Mouse (Mus musculus) liver, adult (tissue): ENCODE results near the gene Aknad1.

ENCODE experiments used
- GATA4 ChIP-seq: IDR thresholded peaks from 2 replicates; pipeline ENCODE4 v1.6.1; 2014; ENCODE audit warnings: mild to moderate bottlenecking, low read length; ENCODE audit not compliant: insufficient replicate concordance

Gene Aknad1

DNA sequence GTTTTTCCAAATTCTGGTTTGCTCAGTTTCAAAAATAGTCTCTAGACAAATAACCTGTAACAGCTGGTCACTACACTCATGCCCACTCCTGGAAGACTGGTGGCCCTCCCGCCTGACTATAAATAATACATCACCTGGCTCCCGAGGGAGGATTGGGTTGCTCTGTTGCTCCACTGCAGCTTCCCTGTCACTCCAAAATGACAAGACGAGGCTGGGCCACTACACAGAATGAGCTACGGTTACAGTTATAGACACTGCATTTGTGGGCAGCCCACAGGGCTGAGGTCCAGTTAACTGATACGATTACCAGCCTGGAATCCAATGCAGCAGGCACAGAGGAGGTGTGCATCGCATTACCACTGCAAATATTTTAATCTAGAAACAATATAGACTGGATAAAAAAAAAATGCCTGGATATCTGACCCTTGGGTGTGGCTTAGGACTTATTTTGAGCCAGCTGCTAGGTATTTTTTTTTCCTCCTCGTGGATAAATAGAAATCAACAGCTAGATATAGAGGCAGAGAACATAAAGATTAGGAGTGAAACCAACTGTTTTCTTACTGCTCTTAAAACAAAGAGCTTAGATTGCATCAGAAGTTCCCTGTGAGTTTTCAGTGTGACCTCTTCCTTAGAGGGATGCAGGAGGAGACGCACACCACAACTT, at the start of gene Aknad1:
Aknad1 (plus strand) TSS at position 614 of the 664 bp plus-strand sequence.
- TF ChIP-seq GATA4, result no peak

DNA sequence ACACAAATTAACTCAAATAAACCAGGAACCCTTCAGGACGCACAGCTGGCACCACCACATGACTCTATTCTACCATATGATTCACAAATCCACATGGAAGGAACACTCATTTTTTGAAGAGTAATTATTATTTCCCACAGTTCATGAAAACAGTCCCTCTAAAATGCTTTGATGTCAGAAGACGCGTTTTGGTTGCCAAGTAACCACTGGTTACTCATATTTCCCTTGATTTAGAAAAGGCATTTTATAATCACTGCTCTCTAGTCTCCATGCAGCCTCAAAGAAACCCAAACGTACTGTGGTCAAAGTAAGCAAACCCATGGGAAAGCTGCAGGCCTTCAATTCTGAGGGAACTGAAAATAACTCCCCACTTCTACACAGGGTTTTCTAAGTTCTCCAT, 49.5 kb upstream of the Aknad1 start:
- TF ChIP-seq GATA4, result no peak

DNA sequence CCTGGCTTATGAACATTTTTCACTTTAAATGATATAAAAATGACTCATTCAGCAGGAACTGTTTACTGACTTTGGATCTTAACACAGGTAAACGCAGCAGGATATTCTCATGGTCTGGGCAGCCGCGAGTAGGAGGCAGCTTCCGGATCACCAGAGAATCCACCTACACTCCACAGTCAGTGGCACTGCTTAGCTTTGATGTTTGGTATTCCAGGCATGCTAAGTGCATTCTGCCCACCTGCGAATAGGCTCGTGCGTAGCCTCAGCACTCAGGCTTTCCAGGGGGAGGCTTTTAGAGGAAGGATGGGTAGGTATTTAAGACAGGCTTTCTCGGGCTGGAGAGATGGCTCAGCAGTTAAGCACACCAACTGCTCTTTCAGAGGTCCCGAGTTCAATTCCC, 45.1 kb upstream of the Aknad1 start:
- TF ChIP-seq GATA4, result no peak

DNA sequence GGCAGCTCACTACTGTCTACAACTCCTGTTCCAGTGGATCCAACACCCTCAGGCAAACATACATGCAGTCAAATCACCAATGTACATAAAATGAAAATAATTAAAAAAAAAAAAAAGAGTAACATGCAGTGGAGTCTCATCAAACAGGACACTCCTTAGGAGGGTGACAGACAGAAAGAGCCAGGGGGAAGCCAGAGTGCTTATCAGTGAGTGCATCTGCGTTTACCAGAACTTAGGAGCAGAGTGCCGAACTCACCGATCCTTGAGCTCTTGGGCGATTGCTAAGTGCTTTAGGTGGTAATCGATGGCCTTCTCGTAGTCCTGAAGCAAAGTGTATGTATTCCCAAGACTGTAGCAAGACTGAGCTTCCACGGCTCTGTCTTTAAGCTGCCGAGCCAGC, 40.8 kb upstream of the Aknad1 start:
- TF ChIP-seq GATA4, result no peak

DNA sequence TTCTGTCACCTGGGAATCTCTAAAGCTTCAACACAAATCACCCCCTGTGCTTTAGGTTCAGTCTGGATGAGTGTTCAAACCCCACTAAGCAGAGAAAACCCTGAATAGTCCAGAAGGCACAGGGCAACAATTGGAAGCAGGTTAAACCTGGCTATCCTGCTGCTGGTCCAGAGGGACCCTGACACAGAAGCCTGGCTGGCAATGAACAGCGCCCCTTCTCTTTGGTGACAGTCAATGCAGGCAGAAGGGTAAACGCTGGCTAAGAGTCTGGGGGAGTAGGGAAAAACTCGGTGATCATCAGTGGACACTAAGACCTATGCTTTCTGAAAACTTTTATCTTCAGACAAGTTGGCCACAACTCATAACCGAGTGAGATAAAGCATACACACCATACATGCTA, 39.7 kb upstream of the Aknad1 start:
- TF ChIP-seq GATA4, result no peak

DNA sequence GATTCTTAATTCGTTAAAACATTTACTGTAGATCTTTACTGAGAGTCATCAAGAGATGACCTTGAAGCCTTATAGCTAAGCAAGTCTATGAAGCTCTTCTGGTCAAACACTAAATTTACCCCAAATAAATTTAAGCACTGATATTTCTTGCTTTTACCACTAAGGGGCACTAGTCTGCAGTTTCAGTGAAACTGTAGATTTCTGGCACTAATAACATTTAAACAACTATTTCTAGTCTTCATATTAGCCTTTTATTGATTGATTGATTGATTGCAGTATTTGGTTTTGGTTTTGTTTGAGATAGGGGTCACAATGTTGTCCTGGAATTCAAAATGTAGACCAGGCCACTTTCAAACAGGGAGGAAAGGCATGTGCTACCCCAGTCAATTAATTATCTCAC, 38.2 kb upstream of the Aknad1 start:
- no peak for TF ChIP-seq GATA4

DNA sequence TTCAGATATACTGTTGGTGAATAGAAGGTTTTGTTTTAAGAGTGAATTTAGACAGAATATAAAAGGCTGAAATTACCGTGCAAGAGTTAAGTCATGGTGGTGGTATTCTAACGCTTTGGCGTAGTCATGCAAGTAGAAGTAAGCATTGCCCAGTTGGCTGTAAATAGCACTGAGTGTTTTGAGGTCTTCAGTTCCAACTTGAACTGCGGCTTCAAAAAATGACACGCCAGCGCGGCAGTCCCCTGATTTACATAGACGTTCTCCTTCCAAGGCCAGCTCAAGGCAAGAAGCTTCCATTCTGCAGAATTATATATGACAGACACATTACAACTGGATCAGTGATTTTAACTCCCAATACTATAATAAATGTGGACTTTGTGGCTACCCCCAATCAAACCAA, 36.7 kb upstream of the Aknad1 start:
- no peak for TF ChIP-seq GATA4

DNA sequence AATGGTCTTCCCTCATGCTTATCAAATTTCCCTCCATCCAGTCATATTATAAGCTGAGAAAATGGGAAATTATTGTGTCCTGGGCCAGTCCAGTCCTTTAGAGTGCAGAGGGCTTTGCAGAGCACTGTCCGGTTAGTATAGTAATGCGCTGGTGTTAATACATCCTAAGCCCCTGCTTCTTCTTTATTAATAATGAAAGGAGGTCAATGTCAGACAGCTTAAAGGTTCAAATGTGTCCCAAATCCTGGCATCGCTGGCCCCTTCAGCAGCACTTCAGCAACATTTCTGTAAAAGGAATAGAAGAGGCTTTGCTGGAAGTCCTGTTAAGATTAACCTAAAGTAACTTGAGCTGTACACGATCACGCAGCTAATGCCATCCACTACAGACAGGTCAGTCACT, 28.2 kb upstream of the Aknad1 start:
- TF ChIP-seq GATA4, result no peak

DNA sequence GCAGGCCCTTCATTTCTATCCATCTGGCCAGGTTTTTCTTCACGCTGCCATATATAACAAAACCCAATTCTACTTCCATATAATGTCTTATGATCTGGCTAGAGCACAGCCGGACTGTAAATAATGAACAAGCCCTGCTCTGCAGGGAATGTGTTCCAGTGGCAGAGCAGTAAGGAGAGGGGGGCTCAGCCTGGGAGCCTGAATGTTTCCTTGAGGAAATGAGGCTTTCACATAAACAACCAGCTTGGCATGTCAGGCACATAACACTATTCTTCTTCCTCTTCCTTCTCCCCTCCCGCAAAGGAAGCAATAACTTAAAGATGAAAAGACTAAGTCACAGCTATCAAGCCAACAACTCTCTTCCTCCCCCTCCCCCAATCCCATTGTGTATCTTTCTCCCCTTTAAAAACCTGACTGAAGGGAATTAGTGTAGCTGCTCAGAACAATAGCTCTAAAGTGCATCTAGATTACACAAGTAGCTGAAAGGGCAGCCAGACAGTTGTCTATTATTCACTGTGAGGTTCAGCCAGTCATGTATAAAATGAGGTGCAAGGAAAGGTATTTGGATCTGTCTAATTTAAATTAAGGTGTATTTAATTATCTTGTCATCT, 26.3 kb upstream of the Aknad1 start:
- no peak; the same call in 1 of the 2 replicates for TF ChIP-seq GATA4

DNA sequence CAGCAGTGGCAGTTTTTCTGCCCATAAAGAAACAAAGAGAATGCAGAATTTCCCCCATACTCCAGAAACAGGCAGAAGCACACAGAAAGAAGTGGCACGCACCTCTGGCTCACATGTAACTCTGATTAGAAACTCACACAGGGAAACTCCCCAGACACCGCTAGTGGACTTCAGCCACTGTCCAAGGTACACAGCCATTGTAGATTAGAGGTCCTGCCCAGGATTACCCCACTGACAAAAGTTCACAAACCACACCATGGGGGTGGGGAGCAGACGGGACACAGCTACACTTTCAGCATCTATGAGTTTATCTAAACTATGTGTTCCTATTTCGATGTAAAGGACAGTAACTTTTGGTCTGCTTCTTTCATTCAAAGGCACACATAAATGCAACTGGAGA, 24.6 kb upstream of the Aknad1 start:
- peak; percentile 95 for TF ChIP-seq GATA4

DNA sequence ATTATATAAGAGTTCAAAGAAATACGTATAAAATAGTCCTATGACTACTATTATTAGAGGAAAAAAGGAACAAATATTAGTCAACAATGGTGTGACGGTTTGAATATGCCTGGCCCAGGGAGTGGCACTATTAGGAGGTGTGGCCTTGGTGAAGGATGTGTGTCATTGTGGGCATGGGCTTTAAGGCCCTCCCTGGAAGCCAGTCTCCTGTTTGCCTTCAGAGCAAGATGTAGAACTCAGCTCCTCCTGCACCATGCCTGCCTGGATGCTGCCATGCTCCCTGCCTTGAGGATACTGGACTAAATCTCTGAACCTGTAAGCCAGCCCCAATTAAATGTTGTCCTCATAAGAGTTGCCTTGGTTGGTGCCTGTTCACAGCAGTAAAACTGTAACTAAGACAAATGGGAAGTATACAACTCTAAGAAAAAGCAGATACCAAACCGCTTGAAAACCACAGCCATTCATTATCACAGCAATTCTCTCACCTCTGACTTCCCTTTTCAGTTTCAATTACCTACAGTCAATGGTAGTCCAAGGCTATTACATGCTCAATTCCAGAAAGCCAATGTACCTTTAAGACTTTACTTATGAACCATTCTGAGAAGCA, 21.5 kb upstream of the Aknad1 start:
- no peak for TF ChIP-seq GATA4

DNA sequence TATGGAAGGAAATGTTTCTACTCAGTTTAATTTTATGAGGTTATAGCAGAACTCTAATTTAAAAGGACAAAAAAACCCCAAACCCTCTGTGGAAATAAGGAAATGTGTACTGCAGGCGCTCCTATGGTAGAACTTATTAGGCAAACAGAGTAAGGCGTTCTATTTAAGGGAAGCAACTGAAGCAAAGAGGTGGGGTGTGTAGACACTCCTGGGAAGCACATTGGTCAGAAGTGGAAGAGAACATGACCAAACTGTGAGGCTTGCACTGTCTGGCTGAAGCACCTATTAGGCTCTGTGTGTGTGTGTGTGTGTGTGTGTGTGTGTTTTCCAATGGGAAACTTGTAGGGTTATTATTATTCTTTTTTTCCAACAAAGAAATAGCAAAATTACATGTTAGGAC, 20.1 kb upstream of the Aknad1 start:
- no peak for TF ChIP-seq GATA4

DNA sequence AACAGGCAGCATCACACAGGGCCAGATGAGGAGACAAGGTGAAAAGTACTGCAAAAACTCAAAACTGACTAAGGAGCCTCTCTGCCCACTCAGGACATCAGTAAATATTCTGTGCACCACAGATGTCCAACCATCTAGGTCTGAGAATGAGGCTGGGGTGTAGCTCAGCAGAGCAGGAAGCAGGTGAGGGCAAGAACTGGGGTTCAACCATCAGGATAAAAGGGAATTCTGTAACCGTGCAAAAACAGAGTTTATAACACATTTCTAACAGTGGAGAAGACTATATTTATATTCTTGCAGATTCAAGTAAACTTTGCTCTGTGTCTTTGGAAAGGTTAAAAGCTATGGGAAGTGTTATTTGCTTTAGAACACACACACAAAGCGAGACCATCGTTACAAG, 19.7 kb upstream of the Aknad1 start:
- TF ChIP-seq GATA4, result no peak

DNA sequence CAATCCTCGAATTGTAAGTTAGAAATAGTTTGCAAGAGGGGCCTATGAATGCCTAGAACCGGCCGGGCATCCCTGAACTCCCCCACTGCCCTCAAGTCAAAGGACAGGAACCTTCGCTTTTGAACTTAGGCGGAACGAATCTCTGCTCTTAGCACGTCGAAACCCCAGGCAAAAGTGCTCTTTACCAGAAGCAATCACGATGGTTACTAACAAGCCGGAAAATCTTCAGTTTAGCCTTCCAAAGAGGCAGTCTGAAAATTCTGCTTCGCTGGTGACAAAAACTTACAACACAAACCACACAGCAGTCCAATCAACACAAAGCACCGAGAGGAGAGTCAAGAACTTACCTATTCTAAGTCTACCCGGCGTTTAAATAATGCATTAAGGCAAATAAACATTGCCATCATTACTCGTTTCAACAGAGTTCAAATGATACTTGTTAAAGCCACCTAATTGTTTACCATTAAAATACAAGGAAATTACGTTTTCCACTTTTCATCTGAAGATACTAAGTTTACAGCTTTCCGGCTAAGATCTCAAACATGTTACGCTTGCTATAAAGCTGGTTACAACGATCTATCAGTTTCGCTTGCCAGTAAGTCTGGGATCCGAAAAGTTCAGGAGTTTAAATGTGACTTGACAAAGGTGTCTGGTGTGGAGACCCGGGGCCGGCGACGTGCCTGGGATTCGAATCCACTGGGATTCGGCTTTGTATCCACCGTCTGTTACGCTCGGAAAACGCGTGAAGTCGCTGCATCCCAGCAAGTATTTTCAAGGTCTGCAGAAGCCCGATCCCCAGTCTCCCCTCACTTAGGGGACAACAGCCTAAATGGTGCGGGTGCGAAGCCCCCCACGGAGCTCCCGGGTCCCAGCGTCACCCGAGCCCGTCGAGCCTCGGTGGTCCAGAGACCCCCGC, 18.1 kb upstream of the Aknad1 start:
- TF ChIP-seq GATA4, result no peak

DNA sequence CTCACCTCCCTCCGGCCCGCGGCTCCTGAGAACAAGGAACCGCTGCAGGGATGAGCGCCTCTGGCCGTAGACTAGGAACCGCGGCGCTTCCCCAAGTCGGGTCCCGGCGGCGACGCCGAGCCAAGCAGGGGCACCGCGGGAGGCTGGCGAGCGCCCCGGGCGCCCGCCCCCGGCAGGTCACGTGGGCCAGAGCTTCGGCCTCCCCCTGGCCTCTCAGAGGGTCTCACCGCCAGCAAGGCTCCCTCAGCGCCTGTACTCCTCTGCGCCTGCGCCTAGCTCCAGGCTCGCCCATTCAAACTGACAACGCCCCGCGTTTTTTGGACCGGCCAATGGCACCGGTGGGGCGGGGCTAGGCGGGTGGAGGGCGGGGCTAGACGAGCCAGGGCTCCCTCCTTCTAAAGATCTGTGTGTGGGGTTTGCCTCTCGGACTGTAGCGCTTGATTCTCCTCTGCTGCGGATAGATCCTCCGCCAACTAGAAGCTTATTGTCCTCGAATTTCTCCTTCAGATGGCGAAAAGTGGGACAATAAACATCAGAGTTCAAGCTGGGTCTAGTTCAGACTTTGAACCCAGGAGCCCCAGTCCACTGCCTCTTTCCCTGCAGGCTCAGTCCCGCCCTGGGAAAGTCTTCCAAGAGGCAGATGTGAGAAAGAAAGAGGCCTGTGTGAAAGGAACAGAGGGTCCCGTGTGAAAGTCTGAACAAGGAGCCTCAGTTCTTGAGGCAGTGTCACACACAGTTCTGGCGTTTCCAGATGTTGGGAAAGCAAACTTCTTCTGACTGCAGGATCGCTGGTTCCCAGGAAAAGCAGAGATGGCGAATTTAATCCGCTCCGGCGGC, 17.2 kb upstream of the Aknad1 start, which contains the start of gene Gpsm2:
Gpsm2 (minus strand) TSS at position 274 of the 837 bp plus-strand sequence.
- no peak for TF ChIP-seq GATA4
